Mouse (Mus musculus) liver, adult 2 months (tissue): ENCODE measurements at regions not wholly inside any gene's neighbourhood (a gene's known extent, or its start where the extent isn't known, plus 50 kb on each side); places are given as distances from the start of the nearest gene placed in this dataset.

Experiments used
- DNase-seq: peaks from one replicate; pipeline ENCODE4 v3.0.0-alpha.2; 2011; ENCODE audit warnings: low read depth, low spot score; ENCODE audit errors: extremely low read depth
- H3K27ac ChIP-seq: fragments of 200-500 bp; replicated peaks from 2 replicates; pipeline ENCODE4 v1.5.1; 2012; ENCODE audit warnings: low read depth, mild to moderate bottlenecking, control low read depth, inconsistent platforms, low read length; ENCODE audit not compliant: insufficient read depth
- H3K27me3 ChIP-seq: fragments of 200-500 bp; 2 replicates; pipeline ENCODE4 v1.6.1; 2012; ENCODE audit warnings: mild to moderate bottlenecking, moderate library complexity, low read length, inconsistent platforms; ENCODE audit not compliant: control insufficient read depth, insufficient read depth
- H3K36me3 ChIP-seq: fragments of 200-500 bp; 2 replicates; pipeline ENCODE4 v1.6.1; 2012; ENCODE audit warnings: low read length, inconsistent platforms; ENCODE audit not compliant: control insufficient read depth, insufficient read depth
- H3K4me1 ChIP-seq: fragments of 200-500 bp; 2 replicates; pipeline ENCODE4 v1.6.1; 2011; ENCODE audit warnings: low read length; ENCODE audit not compliant: control insufficient read depth, insufficient read depth
- H3K4me3 ChIP-seq: fragments of 200-500 bp; 2 replicates; pipeline ENCODE4 v1.5.1; 2011; ENCODE audit warnings: low read depth, mild to moderate bottlenecking, control low read depth, low read length, moderate library complexity; ENCODE audit not compliant: insufficient read depth
- H3K79me2 ChIP-seq: fragments of 200-500 bp; 2 replicates; pipeline ENCODE4 v1.6.1; 2012; ENCODE audit warnings: inconsistent platforms, mild to moderate bottlenecking, low read length, moderate library complexity; ENCODE audit not compliant: control insufficient read depth, insufficient read depth
- H3K9ac ChIP-seq: fragments of 200-500 bp; 2 replicates; pipeline ENCODE4 v1.6.1; 2012; ENCODE audit warnings: low read depth, mild to moderate bottlenecking, control low read depth, inconsistent platforms, low read length
- CTCF ChIP-seq: fragments of 200-500 bp; IDR thresholded peaks from 2 replicates; pipeline ENCODE4 v1.5.1; 2011; ENCODE audit warnings: low read depth, low read length, control low read depth
- POLR2A ChIP-seq: fragments of 200-500 bp; IDR thresholded peaks from 2 replicates; pipeline ENCODE4 v1.6.1; 2011; ENCODE audit warnings: low read length, control low read depth; ENCODE audit not compliant: insufficient read depth; ENCODE audit errors: extremely low read depth
- WGBS: fragments of 180-500 bp; shearing (Covaris S2); methylation state at CpG from one replicate; pipeline ENCODE4 v1.1.7; 2018; 5-methylcytosine and 5-hydroxymethylcytosine counted together

DNA sequence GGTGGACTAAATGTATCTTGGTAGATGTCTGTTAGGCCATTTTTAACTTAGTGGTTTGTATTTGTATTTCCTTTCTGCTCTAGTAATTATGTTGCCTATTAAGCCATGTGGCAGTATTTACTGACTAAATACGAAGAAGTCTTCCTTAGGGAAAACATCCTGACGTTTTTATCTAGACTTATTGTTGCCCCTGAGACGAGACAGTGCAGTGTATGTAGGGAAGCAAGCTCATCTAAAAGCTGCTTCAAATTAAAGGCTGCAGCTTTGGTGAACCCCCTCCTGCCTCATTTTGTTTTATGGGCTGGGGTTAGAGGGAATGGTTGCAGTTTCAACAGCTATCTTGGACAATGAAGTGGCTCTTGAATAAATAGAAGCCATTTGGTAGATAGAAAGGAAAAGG is 54.6 kb upstream of the C1galt1 start:
- WGBS = 48% methylated on average over 3 of the region's 3 CpGs

DNA sequence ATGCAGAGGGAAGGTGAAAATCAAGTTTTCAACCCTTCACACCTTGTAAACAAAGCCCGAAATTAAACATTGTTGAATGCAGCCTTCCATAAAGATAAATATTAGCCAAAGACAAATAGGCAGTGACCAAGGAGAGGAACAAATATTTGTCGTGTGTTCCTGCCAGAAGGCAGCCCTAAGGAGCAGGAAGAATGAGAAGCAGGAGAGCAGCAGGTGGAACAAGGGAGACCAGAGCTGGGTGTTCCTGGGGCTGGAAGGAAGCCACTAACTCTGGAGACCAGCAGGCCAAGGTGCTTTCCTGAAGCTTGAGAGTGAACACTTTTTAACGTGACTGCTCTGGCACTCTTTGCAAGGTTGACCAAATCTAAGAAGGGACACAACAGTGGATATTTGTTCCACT is 55.6 kb upstream of the C1galt1 start:
- Histone ChIP-seq H3K36me3 (no peaks in the 10 kb centered on the region), H3K27me3 (no peaks in the 10 kb centered on the region), H3K27ac (no peak overlapping the region), H3K9ac (no peak overlapping the region), H3K79me2 (no peaks in the 10 kb centered on the region), H3K4me3 (no peak overlapping the region), H3K4me1 (no peaks in the 10 kb centered on the region)
- TF ChIP-seq CTCF (no peak), POLR2A (no peak)
- WGBS = 15% methylated on average over 3 of the region's 3 CpGs
- peak; percentile 8 for DNase-seq

More for the DNA sequence above, 54.6 kb upstream of the C1galt1 start:
- no peaks in the 10 kb centered on the region for H3K79me2 ChIP-seq
- no peak overlapping the region for H3K9ac ChIP-seq
- no peak overlapping the region for H3K27ac ChIP-seq
- no peaks in the 10 kb centered on the region for H3K27me3 ChIP-seq
- TF ChIP-seq CTCF = no peak
- TF ChIP-seq POLR2A = no peak
- no peak overlapping the region for H3K4me3 ChIP-seq
- no peak for DNase-seq
- no peaks in the 10 kb centered on the region for H3K4me1 ChIP-seq
- no peaks in the 10 kb centered on the region for H3K36me3 ChIP-seq

DNA sequence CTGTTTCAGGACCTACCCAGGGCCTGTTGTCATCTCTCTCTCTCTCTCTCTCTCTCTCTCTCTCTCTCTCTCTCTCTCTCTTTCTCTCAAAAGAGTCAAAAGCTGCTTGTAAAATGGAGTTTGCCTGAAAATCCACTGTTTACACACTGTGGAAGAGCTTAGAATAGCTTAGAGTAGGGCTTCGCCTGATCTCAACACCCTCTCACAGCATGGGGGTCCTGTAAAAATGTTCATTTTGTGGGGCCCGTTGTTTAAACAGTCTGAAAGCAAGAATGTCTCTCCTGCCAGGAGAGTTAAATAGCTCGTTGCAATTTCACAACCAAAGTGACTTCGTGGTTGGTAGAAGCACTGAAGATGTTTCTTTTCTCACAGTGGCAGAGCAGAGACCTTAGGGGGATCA is 59.2 kb upstream of the C1galt1 start:
- no peak overlapping the region for H3K27ac ChIP-seq
- no peaks in the 10 kb centered on the region for H3K79me2 ChIP-seq
- H3K36me3 ChIP-seq = no peaks in the 10 kb centered on the region
- no peaks in the 10 kb centered on the region for H3K27me3 ChIP-seq
- H3K4me3 ChIP-seq = no peak overlapping the region
- 55% methylated on average over 4 of the region's 4 CpGs for WGBS
- no peaks in the 10 kb centered on the region for H3K4me1 ChIP-seq
- TF ChIP-seq POLR2A (no peak), CTCF (no peak)
- H3K9ac ChIP-seq = no peak overlapping the region
- DNase-seq = no peak

DNA sequence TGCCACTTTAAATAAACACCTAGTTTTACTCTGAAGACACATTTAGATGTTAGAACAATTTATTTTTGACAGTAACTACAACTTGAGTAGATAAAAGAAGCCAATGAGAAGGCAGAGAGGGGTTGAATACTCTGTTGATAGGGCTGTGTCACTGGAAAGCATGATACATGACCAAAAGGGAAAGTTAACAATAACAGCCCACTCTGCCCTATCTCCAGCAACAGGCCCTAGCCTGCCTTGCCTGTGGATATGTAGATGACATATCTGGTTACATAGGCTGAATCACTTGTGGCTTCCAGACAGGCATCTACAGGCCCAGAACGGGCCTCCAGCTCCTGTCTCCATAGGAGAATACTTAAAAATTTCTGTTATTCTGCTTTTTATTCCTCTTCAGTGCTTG is 61.6 kb upstream of the C1galt1 start:
- H3K27ac ChIP-seq = no peak overlapping the region

DNA sequence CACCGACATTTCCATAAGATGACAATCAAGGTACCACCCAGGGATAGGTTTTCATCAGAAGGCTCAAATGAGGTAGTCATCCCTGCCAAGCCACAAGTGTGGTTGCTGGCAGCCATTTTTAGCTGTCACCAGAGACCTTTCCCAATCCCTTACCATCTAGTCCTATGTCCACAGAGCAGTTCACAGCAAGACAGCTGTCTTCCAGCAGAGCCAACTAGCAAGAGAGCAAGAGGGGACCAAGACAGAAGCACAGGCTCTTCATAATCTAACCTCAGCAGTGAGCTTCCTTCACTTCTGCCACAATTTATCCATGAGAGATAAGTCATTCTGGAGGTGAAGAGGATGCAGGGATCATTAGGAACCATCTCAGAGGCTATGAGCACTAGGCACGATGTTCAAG is 64.7 kb upstream of the C1galt1 start:
- no peak overlapping the region for H3K9ac ChIP-seq
- no peaks in the 10 kb centered on the region for H3K36me3 ChIP-seq
- DNase-seq = no peak
- no peak overlapping the region for H3K4me3 ChIP-seq
- TF ChIP-seq CTCF (no peak), POLR2A (no peak)
- H3K79me2 ChIP-seq = no peaks in the 10 kb centered on the region
- WGBS = 94% methylated on average over 2 of the region's 2 CpGs
- no peaks in the 10 kb centered on the region for H3K4me1 ChIP-seq
- H3K27ac ChIP-seq = no peak overlapping the region
- H3K27me3 ChIP-seq = no peaks in the 10 kb centered on the region

More for the DNA sequence above, 61.6 kb upstream of the C1galt1 start:
- TF ChIP-seq POLR2A = no peak
- no peak for TF ChIP-seq CTCF
- no peak overlapping the region for H3K9ac ChIP-seq
- H3K4me3 ChIP-seq = no peak overlapping the region
- H3K27me3 ChIP-seq = no peaks in the 10 kb centered on the region
- 67% methylated on average over 1 of the region's 1 CpGs for WGBS
- no peaks in the 10 kb centered on the region for H3K36me3 ChIP-seq
- H3K79me2 ChIP-seq = no peaks in the 10 kb centered on the region
- H3K4me1 ChIP-seq = no peaks in the 10 kb centered on the region
- no peak for DNase-seq

DNA sequence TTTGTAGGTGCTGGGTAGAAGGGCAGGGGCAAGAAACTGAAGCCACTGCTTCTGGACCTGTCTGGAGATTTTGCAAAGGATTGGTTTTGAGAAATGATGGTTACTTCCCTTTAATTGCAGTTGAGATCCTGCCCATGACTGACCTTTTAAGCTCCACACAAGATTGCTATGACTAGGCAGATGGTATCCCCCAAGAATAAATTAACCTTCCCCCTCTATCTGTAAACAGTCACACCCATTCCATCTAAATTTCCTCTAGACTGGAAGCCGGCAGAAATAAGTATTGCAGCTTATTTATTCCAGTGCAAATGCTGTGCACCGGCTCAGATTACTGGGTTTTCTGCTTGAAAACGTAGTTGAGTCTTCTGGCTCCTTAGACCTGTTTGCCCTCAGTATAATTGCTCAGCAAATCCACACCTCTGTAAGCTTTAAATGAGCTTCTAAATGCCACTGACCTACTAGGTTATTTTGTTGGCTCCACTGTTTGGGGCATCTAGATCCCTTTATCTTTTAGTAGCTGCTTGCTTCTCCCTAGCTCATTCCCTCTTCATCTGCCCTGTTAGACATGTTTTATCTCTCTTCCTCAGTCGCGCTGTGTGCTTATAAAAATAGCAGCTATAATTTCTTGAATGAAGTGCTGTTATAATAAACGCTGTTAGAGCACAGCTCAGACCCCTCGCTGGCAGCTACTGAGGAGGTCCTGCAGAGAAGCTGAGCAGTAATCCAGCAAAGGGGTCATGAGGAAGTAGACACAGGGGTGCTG is 65.8 kb upstream of the C1galt1 start:
- Histone ChIP-seq H3K27me3 (no peaks in the 10 kb centered on the region), H3K4me3 (no peak overlapping the region), H3K79me2 (no peaks in the 10 kb centered on the region), H3K4me1 (no peaks in the 10 kb centered on the region), H3K36me3 (no peaks in the 10 kb centered on the region), H3K27ac (no peak overlapping the region), H3K9ac (no peak overlapping the region)
- TF ChIP-seq POLR2A = no peak
- no peak for TF ChIP-seq CTCF
- no peak for DNase-seq
- WGBS = 64% methylated on average over 7 of the region's 7 CpGs
